Mouse (Mus musculus): Measurements from ENCODE around the gene Tnfrsf14. TPM values are rescaled to one million over a fixed set of nuclear protein-coding genes. Genes with fewer than 3 reads are reported as not detected.

The Tnfrsf14 gene
- total and polyA plus RNA-seq, 2 experiments from 2014 or later: 0.40 to 2.7 TPM

- no peak for TF ChIP-seq CTCF (IDR thresholded peaks at IDR 0.05; ENCODE audit: low read depth)
- TF ChIP-seq EP300 (IDR thresholded peaks at IDR 0.05; ENCODE audit: low read depth): no peak
- H3K9ac ChIP-seq (replicated peaks; ENCODE audit: low read depth, low read length): peak overlapping the region; percentile 55
- H3K4me3 ChIP-seq (ENCODE audit: low read depth, low read length): peak overlapping the region; percentile 85
- H3K4me1 ChIP-seq (ENCODE audit: control insufficient read depth, insufficient read depth): peaks cover 23% of the 10 kb centered on the region
- peak overlapping the region; percentile 81 for H3K27ac ChIP-seq (ENCODE audit: low read depth)
- WGBS: under 1% methylated on average over 35 of the region's 36 CpGs
- H3K27me3 ChIP-seq (ENCODE audit: control insufficient read depth, insufficient read depth, low read length): peaks cover 33% of the 10 kb centered on the region
- DNase-seq (ENCODE audit: low spot score) (no peak), ATAC-seq (ENCODE audit: insufficient read depth, low read depth) (no peak; the same call in 1 of the 2 replicates)
- peaks cover 9% of the 10 kb centered on the region for H3K36me3 ChIP-seq (replicated peaks; ENCODE audit: control insufficient read depth, insufficient read depth, low read length)
- H3K4me2 ChIP-seq (ENCODE audit: low read depth, low read length): peak overlapping the region; percentile 93
- no peaks in the 10 kb centered on the region for H3K9me3 ChIP-seq (replicated peaks; ENCODE audit: control insufficient read depth, low read length)
Observed at GRCm38 (mm10) chr4:154964581-154965235, 36.3 kb upstream of the Tnfrsf14 start.

GRCm38 (mm10) chr4:154963901-154964580, 35.7 kb upstream of the Tnfrsf14 start, which contains the start of gene Pank4:
TSS of gene Pank4 (plus strand) at chr4:154964123.
- TF ChIP-seq CTCF (IDR thresholded peaks at IDR 0.05; ENCODE audit: low read depth) (no peak), EP300 (IDR thresholded peaks at IDR 0.05; ENCODE audit: low read depth) (peak; percentile 71; the same call in 1 of the 2 replicates)
- ATAC-seq (ENCODE audit: insufficient read depth, low read depth): peak; percentile 95
- Histone ChIP-seq H3K4me1 (ENCODE audit: control insufficient read depth, insufficient read depth) (peaks cover 23% of the 10 kb centered on the region), H3K4me2 (ENCODE audit: low read depth, low read length) (peak within 1 kb of the TSS; percentile 93), H3K9ac (replicated peaks; ENCODE audit: low read depth, low read length) (peak within 1 kb of the TSS; percentile 55), H3K27me3 (ENCODE audit: control insufficient read depth, insufficient read depth, low read length) (peaks cover 40% of the 10 kb centered on the region), H3K9me3 (replicated peaks; ENCODE audit: control insufficient read depth, low read length) (no peaks in the 10 kb centered on the region), H3K4me3 (ENCODE audit: low read depth, low read length) (peak within 1 kb of the TSS; percentile 85), H3K27ac (ENCODE audit: low read depth) (peak within 1 kb of the TSS; percentile 81), H3K36me3 (replicated peaks; ENCODE audit: control insufficient read depth, insufficient read depth, low read length) (peaks cover 2% of the 10 kb centered on the region; the same call in 1 of the 2 replicates)
- WGBS: under 1% methylated on average over 62 of the region's 66 CpGs
- DNase-seq (ENCODE audit: low spot score): peak; percentile 93

GRCm38 (mm10) chr4:154963190-154963836, 35.0 kb upstream of the Tnfrsf14 start:
- Histone ChIP-seq H3K4me2 (ENCODE audit: low read depth, low read length) (peak overlapping the region; percentile 93), H3K27me3 (ENCODE audit: control insufficient read depth, insufficient read depth, low read length) (peaks cover 47% of the 10 kb centered on the region), H3K4me1 (ENCODE audit: control insufficient read depth, insufficient read depth) (peaks cover 23% of the 10 kb centered on the region), H3K9me3 (replicated peaks; ENCODE audit: control insufficient read depth, low read length) (no peaks in the 10 kb centered on the region), H3K4me3 (ENCODE audit: low read depth, low read length) (peak overlapping the region; percentile 85), H3K9ac (replicated peaks; ENCODE audit: low read depth, low read length) (no peak overlapping the region), H3K27ac (ENCODE audit: low read depth) (no peak overlapping the region), H3K36me3 (replicated peaks; ENCODE audit: control insufficient read depth, insufficient read depth, low read length) (no peaks in the 10 kb centered on the region)
- ATAC-seq (ENCODE audit: insufficient read depth, low read depth): no peak
- 52% methylated on average over 11 of the region's 11 CpGs for WGBS
- TF ChIP-seq CTCF (IDR thresholded peaks at IDR 0.05; ENCODE audit: low read depth) (no peak), EP300 (IDR thresholded peaks at IDR 0.05; ENCODE audit: low read depth) (no peak)
- DNase-seq (ENCODE audit: low spot score): no peak

- no peak for ATAC-seq (ENCODE audit: insufficient read depth, low read depth)
- H3K4me1 ChIP-seq (ENCODE audit: control insufficient read depth, insufficient read depth): peaks cover 28% of the 10 kb centered on the region
- H3K4me3 ChIP-seq (ENCODE audit: low read depth, low read length): no peak overlapping the region
- WGBS: 88% methylated on average over 7 of the region's 7 CpGs
- no peaks in the 10 kb centered on the region for H3K36me3 ChIP-seq (replicated peaks; ENCODE audit: control insufficient read depth, insufficient read depth, low read length)
- peaks cover 53% of the 10 kb centered on the region for H3K27me3 ChIP-seq (ENCODE audit: control insufficient read depth, insufficient read depth, low read length)
- no peak overlapping the region for H3K9ac ChIP-seq (replicated peaks; ENCODE audit: low read depth, low read length)
- H3K27ac ChIP-seq (ENCODE audit: low read depth): no peak overlapping the region
- no peak for TF ChIP-seq CTCF (IDR thresholded peaks at IDR 0.05; ENCODE audit: low read depth)
- no peak for TF ChIP-seq EP300 (IDR thresholded peaks at IDR 0.05; ENCODE audit: low read depth)
- no peak for DNase-seq (ENCODE audit: low spot score)
- no peaks in the 10 kb centered on the region for H3K9me3 ChIP-seq (replicated peaks; ENCODE audit: control insufficient read depth, low read length)
- H3K4me2 ChIP-seq (ENCODE audit: low read depth, low read length): no peak overlapping the region
Observed at GRCm38 (mm10) chr4:154962683-154963082, 34.3 kb upstream of the Tnfrsf14 start.

- ATAC-seq (ENCODE audit: insufficient read depth, low read depth) (no peak), DNase-seq (ENCODE audit: low spot score) (no peak)
- Histone ChIP-seq H3K36me3 (replicated peaks; ENCODE audit: control insufficient read depth, insufficient read depth, low read length) (no peaks in the 10 kb centered on the region), H3K4me2 (ENCODE audit: low read depth, low read length) (peak overlapping the region; percentile 72), H3K4me3 (ENCODE audit: low read depth, low read length) (peak overlapping the region; percentile 46), H3K4me1 (ENCODE audit: control insufficient read depth, insufficient read depth) (peaks cover 28% of the 10 kb centered on the region), H3K27ac (ENCODE audit: low read depth) (no peak overlapping the region), H3K9me3 (replicated peaks; ENCODE audit: control insufficient read depth, low read length) (no peaks in the 10 kb centered on the region), H3K9ac (replicated peaks; ENCODE audit: low read depth, low read length) (no peak overlapping the region), H3K27me3 (ENCODE audit: control insufficient read depth, insufficient read depth, low read length) (peaks cover 61% of the 10 kb centered on the region)
- TF ChIP-seq EP300 (IDR thresholded peaks at IDR 0.05; ENCODE audit: low read depth) (no peak), CTCF (IDR thresholded peaks at IDR 0.05; ENCODE audit: low read depth) (no peak)
- WGBS: 50% methylated on average over 13 of the region's 13 CpGs
Observed at GRCm38 (mm10) chr4:154961911-154962310, 33.5 kb upstream of the Tnfrsf14 start.
